ENCODE assay signal across 9 mouse cellular contexts in genomic region chr2:156787776-156788105, GRCm38 (mm10). TPM values are rescaled to one million over a fixed set of nuclear protein-coding genes. Genes with fewer than 3 reads are reported as not detected.
A peak's percentile ranks its signal among the peaks of the same experiment; 100 is the strongest.
DNase-seq lines count a peak whose midpoint lies in the region; TF ChIP-seq lines count a peak whose summit lies in the region.
"Had no signal": no experiment of that assay in that cellular context is flagged by ENCODE, and none has a peak within 500 bp of the region (broad histone marks: within the 10 kb centered on the region; RNA-seq: fewer than 3 reads in every experiment).

No protein-coding gene starts in this region.

- no peak overlapping the region for H3K27ac ChIP-seq in kidney, adult 2 months (ENCODE audit: insufficient read depth, low read depth, low read length)
- no peak overlapping the region for H3K27ac ChIP-seq in cortical plate, adult 2 months (ENCODE audit: insufficient read depth, low read length)
- H3K27ac ChIP-seq: embryonic facial prominence, embryonic 12.5 days had no signal

- no peak for TF ChIP-seq POLR2A in kidney, adult 2 months (IDR thresholded peaks at IDR 0.05; ENCODE audit: low read depth, low read length)
- TF ChIP-seq POLR2A in cortical plate, adult 2 months (IDR thresholded peaks at IDR 0.05; ENCODE audit: extremely low read depth, insufficient read depth, low read length): no peak

- WGBS in kidney, adult 2 months: 35% methylated on average over 3 of the region's 3 CpGs

- H3K4me3 ChIP-seq in kidney, adult 2 months (ENCODE audit: insufficient read depth, low read depth, low read length): no peak overlapping the region
- H3K4me3 ChIP-seq in cortical plate, adult 2 months (ENCODE audit: insufficient read depth, low read length): no peak overlapping the region
- H3K4me3 ChIP-seq: embryonic facial prominence, embryonic 12.5 days had no signal

- no peaks in the 10 kb centered on the region; the same call in 1 of the 2 replicates for H3K36me3 ChIP-seq in kidney, adult 2 months (ENCODE audit: control insufficient read depth, insufficient read depth, low read length)
- H3K36me3 ChIP-seq: embryonic facial prominence, embryonic 12.5 days had no signal

- no peaks in the 10 kb centered on the region for H3K4me1 ChIP-seq in kidney, adult 2 months (ENCODE audit: control insufficient read depth, insufficient read depth, low read length)
- no peaks in the 10 kb centered on the region for H3K4me1 ChIP-seq in cortical plate, adult 2 months (ENCODE audit: control insufficient read depth, insufficient read depth, low read length)
- H3K4me1 ChIP-seq: embryonic facial prominence, embryonic 12.5 days had no signal

- peak; percentile 48 for TF ChIP-seq CTCF in kidney, adult 2 months (conservative IDR thresholded peaks at IDR 0.05; ENCODE audit: insufficient read depth, insufficient read length, low read depth, low read length)
- TF ChIP-seq CTCF in cortical plate, adult 2 months (IDR thresholded peaks at IDR 0.05; ENCODE audit: extremely low read depth, insufficient read depth, low read length): peak; percentile 39

- no peaks in the 10 kb centered on the region for H3K27me3 ChIP-seq in kidney, adult 2 months (replicated peaks; ENCODE audit: control insufficient read depth, insufficient read depth, low read length)
- H3K27me3 ChIP-seq: embryonic facial prominence, embryonic 12.5 days had no signal

- no peak for DNase-seq in kidney, adult 2 months
- DNase-seq in kidney, adult 18-20 months: no peak
- peak; percentile 83 for DNase-seq in 416B (ENCODE audit: low read depth)
- peak; percentile 35 for DNase-seq in CD4-positive helper T cell, adult 2 months (ENCODE audit: low read depth, low spot score)
- DNase-seq in neural tube, embryonic 10.5 days (ENCODE audit: extremely low spot score, low spot score): no peak
- DNase-seq in spleen, adult 12 weeks (ENCODE audit: low spot score): no peak
- DNase-seq: layer of hippocampus, adult 9-11 months had no signal

RNA-seq across cellular contexts. Expression of gene Myl9, which starts 12.5 kb away (rescaled TPM):
- polyA plus RNA-seq in kidney, adult 2 months (2012; rRNA removed): 155 and 157 TPM in 2 replicates
- polyA plus RNA-seq in cortical plate, adult 2 months (2012; rRNA removed): 46.3 and 47.7 TPM in 2 replicates

RNA-seq across cellular contexts. Expression of gene Tgif2, which starts 52.1 kb away (rescaled TPM):
- polyA plus RNA-seq in kidney, adult 2 months (2012; rRNA removed): 3.8 and 4.6 TPM in 2 replicates
- polyA plus RNA-seq in cortical plate, adult 2 months (2012; rRNA removed): 1.1 and 1.7 TPM in 2 replicates

Comparison
In these comparisons a context has a peak if more than half of its experiments do, and no peak if none do; other contexts are left out.
1. DNase-seq: peak in 416B (single experiment) and CD4-positive helper T cell, adult 2 months (single experiment); none in kidney, adult 2 months (single experiment), kidney, adult 18-20 months (single experiment), neural tube, embryonic 10.5 days (single experiment) and spleen, adult 12 weeks (single experiment).